Mouse (Mus musculus) naive thymus-derived CD4-positive, alpha-beta T cell, adult 2 months (primary cell): ENCODE data around the gene Garnl3.

ENCODE experiments used
- DNase-seq: peaks from one replicate; pipeline ENCODE4 v3.0.0-alpha.2; 2011; ENCODE audit warnings: low read depth

The Garnl3 gene

DNA sequence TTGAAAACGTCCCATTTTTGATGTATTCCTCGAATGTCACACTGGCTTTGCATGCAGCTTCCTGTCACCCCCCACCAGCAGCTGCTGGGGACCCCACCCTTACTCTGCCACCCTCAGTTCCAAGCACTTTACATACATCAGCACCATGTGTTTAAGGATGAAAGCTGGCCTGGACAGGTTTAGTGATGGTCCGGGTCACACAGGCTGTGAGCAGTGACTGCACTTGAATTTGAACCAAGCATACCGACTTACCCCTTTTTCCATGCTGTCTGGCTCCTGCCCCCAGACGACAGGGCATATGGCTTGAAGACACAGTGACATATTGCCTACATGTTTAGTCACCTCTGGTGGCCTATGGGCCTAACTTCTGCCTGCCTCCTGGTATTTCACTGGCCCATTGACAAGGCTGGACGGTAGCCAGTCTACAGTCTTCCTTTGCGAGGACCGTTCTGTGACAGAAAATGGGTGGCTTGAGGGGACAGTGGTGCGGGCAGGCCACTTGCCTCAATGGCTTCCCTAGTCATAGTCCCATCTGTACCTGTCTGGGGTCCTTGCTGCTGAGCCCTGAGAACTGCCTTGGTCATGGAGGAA lies 163.3 kb downstream of the Garnl3 start:
- DNase-seq: peak; percentile 12

DNA sequence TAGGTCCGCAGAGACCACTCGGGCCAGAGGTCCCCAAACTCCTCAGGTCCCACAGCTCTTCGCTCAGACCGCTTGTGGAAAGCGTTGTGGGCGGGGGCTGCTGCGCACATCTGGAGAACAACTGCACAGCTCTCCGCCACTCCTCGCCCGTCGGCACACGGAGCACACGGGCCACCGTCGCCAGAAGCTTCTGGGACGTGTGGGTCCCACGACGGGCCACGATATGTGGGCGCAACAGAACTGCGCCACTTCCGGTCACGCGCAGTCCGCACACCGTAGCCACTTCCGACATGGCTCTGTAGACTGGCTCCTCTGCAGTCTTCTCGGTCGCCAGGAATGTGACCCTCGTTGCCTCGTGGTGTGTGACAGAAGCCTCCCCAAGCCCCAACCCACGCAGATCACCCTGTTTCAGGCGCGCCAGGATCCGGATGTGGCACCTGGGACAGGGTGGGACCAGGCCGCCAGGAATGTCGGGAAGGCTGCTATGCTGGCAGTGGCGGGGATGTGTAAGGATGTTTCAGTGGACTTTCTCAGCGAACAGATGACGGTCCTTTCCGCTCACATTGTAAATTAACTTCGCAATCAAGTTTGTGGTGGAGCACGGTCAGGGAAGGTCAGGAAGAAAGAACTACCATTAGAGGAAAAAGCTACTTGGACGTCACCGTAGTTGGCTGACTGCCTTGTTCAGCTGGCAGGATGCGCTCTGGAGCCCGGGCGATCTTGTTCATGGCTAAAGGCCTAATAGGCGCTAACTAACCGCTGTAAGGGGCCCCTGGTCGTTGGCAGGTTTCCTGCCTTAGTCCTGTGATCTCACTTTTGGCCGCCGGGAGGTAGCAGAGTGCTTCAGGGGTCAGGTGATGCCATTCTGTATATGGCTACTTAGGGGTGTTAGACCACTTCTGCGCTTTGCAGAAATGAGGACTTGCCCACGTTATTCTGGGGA lies 164.5 kb downstream of the Garnl3 start:
- peak; percentile 84 for DNase-seq

DNA sequence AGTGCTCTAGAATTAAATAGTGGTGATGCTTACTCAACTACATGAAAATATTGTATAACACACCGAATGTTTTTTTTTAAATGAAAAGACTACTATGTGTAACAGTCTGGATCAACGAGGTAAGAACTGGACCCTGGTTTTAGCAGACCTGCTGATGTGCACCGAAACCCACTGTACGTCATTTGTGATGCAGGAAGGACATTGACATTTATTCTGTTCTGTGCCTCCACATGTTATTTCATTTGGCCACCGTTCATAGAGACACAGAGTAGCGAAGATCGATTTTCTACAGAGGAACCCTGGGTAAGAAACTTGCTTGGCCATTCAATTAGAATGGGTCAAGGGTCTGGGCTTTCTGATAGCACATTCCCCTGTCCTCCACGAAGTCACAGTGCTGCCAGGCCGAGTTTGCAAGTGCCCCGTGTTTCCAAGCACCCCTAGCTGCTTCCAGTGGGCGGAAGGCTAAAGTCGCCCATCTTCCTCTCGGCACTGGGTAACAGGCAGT lies 165.2 kb downstream of the Garnl3 start:
- DNase-seq: no peak

DNA sequence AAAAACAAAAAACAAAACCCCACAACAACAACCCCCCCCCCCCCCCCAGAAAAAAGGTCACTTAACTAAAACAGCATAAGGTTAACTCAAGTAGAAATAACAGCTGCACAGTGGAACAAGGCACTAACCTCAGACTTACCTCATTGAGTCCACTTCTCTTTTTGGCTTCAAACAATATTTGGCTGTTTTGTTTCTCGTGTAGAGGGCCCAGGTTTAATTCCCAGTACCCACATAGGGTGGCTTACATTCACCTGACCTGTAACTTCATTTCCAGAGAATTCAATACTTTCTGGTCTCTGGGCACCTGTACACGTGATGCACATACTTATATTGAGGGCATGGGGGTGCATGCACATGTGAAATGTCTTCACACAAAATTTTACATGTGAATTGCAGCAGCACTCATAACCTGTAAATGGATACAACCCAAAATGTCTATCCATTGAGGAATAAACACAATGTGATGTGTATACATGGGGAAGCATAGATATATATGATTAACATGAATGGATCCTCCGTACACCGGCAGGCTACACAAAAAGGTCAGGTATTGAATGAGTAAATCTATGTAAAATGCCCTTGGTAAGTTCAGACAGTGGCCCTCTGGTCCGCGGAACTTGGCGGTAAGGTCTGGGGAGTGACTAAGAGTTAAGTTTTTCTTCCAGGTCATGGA lies 165.8 kb downstream of the Garnl3 start:
- peak; percentile 32 for DNase-seq

DNA sequence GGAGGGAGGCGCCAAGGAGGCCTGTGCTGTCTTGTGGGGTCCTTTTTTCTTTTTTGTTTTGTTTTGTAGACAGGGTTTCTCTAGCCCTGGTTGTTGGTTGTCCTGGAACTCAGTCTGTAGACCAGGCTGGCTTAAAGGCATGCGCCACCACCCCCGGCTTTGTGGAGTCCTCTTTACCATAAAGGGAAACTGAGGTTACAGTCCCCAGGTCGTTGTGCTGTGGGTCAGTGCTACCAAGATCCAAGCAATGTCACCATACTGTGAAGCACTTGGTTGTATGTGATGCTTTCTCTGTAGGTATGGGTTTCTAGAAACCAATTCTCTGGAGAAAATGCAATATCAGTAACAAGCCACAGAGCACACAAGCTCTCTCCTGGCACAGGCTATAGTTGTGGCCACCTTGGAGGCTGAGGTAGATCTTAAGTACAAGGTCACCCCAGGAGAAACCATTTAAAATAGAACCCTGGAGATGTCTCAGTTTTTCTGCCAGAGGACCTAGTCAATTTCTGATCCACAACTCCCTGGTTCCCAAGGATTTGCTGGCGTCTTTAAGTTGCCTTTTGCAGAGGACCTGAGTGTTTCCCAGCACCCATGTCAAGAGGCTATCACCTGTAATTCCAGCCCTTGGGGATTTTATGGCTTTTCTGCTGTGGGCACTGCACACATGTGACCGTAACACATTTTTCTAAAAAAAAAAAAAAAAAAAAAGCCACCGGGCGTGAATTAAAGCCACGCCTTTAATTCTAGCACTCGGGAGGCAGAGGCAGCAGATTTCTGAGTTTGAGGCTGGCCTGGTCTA lies 166.6 kb downstream of the Garnl3 start:
- DNase-seq: peak; percentile 20

DNA sequence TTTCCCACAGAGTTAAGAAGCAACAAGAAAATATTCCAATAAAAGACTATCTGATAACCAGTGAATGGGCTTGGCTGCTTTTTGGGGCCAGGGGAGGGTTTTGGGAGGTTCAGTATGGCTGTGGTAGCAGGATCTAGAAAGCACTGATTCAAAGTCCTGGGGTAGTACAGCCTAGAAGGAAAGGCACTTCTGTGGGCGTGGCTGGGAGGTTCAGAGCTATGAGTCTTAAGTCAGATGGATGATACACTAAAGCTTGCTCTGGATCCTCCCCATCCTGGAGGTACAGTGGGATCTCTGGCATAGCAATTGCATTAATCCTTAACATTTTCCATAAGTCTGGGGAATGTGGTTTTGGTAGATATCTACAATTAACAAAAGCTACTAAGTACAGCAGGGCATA lies 167.5 kb downstream of the Garnl3 start:
- DNase-seq: peak; percentile 15

DNA sequence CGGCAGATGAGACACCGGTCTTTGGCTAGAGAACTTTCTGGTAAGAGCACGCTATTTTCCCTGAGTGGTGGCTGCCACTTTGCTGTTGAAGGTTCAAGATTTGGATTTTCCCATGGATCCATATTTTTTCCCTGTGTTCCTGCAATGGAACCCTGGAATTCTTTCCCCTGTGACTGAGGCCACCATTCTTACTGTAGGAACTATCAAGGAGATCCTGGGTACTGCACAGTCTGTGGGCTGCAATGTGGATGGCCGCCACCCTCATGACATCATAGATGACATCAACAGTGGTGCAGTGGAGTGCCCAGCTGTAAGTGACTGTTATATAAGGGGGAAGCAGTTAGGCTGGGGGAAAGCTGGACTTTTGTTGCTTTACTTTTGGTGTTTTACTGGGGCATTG lies 167.9 kb downstream of the Garnl3 start:
- DNase-seq: peak; percentile 15

DNA sequence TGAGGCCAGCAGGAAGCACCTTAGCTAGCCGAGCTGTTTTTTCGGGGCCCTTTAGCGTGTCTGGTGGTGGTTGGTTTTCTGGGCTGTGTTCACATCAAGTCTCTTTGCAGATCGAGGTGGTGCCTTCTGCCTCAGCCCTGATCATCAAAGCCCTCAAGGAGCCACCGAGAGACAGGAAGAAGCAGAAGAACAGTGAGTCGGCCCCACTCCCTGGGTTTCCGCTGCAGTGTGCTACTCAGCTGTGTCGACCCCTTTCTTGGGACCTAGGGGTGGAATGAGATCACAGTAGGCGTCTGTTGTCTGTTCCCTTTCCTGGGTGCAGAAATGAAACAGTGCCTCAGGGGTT lies 168.6 kb downstream of the Garnl3 start:
- DNase-seq: peak; percentile 76

DNA sequence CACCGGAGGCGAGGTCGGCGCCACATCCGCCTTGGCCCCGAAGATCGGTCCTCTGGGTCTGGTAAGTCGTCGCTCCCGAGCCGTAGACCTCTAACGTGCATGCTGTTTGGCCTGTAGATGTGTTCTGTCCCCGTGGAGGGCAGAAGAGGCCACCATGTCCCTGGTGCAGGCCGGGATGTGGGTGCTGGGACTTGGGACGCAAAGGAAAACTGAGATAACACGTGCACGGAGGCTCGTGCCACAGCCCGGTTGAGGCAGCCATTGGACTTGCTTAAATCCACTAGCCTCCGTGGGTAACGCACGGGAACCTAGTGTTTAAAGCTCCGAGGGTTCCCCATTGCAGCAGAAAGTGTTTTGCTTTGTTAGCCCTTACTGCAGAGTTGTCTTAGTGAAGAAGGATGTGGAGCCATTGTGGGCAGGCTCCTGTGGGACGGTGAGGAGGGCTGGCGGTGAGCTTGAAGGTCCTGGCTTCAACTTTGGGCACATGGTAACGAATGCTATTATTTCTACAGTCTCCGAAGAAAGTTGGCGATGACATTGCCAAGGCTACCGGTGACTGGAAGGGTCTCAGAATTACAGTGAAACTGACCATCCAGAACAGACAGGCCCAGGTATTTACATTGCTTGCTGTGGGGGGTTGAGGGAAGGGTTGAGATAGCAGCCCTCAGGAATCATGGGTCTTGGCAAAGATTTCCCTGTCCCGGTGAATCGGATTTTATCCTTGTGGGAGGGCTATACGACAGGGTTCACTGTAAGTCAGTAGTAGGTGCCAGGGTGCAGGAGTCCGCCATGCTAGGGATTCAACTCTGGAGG lies 169.2 kb downstream of the Garnl3 start:
- no peak for DNase-seq

DNA sequence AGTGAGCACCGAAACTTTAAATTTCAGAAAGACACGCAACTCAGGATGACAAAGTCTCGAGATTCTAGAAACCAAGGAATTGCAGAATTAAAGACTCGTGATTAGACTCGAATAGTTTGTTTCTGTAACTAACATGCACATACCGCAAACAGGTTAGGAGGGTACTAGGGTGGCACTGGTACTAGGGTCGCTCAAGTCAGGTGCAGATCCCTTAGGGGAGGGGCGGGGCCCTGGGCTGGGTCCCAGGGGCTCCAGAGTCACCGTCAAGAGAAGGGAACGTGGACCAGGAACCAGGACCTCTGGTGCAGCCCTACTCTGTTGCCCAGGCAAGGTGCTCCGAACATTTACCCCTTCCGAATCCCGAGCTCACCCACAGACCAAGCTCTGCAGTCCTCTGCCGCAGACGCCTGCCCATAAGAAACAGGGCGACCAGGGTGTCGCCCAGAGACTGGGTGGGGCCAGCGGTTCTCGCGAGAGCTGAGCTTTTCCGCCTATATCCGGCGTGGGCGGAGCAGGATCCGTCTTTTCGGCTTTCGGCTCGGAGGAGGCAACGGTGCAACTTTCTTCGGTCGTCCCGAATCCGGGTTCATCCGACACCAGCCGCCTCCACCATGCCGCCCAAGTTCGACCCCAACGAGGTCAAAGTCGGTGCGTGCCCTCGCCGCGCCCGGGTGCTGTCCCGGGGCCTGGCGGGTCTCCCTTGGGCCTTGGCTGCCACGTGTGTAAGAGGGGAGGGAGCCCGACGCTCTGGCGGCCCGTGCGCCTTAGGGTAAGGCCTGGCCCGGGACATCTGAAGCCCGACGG lies 170.1 kb downstream of the Garnl3 start, which contains the start of the genes Rpl12 and Lrsam1:
TSS of gene Rpl12 (plus strand) at position 368 of the 804 bp plus-strand sequence.
TSS of gene Lrsam1 (minus strand) at position 423 of the 804 bp plus-strand sequence.
- peak; percentile 97 for DNase-seq

DNA sequence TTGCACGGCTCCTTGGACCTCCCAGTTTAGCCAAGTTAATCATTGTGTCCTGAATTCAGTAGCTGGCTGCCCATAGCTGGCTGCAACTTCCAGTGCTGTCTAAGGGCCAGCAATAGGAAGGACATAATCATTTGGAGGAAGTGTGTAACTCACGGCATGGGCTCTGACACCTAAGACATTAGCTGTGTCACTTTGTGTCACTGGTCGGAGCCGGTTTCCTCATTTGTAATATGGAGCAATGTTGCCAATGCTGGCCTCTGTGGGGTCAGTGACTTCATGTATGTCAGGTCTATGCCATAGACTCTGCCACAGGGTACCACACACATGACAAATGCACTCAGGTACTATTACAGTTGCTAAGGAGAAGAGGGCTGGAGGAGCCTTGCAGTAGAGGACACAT lies 171.2 kb downstream of the Garnl3 start:
- peak; percentile 12 for DNase-seq

DNA sequence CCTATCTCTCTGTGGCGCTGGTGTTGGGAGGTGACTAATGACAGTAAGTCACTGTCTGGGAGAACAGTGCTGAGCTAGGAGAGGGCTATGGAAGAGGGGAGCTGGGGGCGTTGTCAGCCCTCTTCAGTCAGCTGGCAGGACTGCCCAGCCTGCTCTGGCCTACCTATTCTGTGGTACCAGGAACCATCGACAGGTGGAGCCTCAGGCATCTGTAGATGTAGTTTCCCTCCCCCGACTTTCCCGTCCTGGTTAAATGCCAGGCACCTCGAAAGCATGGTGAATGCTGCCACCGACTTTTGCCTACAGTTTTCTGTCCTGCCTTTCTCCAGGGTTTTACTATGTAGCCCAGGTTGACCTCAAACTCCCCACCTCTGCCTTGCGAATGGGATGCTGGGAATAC lies 174.1 kb downstream of the Garnl3 start:
- peak; percentile 27 for DNase-seq

DNA sequence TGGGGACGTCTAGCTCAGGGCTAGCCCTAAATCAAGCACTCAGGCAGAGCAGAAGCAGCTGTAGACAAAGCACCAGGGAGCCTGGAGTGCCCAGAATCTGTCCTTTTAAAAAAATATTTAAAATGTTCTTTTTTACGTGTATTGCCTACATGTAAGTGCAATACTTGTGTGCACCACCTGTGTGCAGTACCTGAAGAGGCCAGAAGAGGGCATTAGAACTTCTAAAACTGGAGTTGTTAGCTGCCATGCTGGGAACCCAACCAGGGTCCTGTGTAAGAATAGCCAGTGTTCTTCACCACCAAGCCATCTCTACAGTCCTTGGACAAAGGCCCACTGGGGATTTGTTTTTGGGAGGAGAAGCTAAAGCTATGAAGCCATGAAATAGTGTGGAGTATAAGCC lies 176.9 kb downstream of the Garnl3 start:
- peak; percentile 41 for DNase-seq

DNA sequence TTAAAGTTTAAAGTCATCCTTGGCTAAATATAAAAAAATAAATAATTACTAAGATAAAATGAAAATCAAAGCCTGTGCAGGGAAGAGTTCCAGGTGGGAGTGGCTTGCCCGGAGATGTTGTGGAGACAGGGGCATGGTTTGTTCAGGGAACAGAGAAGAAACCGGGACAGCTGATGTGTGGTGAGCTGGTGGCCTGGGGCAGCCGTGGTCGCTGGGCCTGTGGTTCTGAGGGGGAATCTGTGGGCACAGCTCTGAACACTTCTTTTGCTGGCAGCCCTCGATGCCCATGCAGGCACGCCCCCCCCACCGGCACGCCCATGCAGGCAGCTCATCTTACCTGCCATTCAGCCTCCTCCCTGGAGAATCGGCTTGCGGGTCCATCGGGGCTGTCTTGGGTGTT lies 184.0 kb downstream of the Garnl3 start:
- DNase-seq: no peak

DNA sequence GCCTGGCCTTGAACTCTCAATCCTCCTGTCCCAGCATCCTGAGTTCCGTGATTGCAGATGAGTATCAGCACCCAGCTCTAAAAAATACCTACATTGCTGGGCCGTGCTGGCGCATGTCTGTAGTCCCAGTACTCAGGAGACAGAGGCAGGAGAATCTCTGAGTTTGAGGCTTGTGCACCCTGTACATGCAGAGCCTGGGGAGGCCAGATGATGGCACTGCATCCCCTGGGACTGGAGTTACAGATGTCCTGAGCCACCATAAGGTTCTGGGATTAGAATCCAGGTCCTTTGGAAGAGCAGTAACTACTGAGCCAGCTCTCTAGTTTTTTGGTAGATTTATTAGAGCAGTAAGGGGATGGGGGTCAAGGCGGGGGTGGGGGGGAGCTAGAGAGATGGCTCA lies 191.0 kb downstream of the Garnl3 start:
- no peak for DNase-seq

DNA sequence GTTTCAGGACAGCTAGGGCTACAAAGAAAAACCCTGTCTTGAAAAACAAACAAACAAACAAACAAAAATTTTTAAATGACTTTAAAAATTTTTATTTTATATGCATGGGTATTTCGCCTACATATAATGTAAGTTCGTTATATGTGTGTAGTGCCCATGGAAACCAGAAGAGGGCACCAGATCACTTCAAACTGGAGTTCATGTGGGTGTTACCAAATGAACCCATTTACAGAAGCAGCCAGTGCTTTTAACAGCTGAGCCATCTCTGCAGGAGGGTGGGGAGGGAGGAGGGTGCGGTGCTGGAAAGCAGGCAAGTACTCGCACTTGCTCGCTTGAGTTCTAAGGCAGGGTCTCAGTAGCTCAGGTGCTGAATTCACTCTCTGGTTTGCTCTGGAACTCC lies 192.0 kb downstream of the Garnl3 start:
- peak; percentile 66 for DNase-seq

DNA sequence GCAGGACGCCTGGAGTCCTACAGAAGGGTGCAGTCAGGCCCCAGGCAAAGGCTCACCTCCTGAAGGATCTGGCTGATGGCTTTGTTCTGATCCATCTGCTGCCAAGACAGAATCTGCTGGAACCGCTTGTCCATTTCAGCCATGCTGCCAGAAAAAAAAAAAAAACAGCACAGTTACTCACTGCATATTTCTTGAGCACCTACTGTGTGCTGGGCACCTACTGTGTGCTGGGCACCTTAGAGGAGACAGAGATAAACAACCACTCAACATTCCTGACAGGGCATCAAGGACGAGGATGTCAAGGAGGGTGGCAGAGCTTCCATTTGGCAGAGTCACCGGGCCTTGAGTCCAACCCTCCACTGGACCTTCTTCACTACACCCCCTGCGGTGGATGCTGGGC lies 192.7 kb downstream of the Garnl3 start:
- no peak for DNase-seq
